In the genomic region with DNA sequence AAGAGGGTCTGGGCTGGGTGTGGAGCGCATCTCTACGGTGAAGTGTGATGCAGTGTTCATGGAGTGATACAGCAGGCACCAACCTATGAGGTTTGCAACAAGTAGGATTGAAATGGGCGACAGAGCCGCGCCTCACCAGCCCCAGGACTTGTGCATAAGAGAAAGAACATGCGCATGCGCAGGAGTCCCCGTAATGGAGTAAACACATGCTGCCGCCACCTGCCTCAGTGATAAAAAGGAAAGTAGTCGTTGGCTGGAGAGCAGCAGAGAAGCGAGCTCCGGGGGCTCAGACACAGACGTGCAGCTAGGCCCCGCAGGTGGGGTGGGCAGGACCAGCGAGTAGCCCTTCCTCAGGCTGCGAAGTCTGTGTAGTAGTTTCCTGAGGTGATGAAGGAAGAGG, we compare ENCODE assay signal across 16 mouse cellular contexts.
A peak's percentile ranks its signal among the peaks of the same experiment; 100 is the strongest.
DNase-seq lines count a peak whose midpoint lies in the region; ATAC-seq and TF ChIP-seq lines count a peak whose summit lies in the region.
"Had no signal": no experiment of that assay in that cellular context is flagged by ENCODE, and none has a peak within 500 bp of the region (broad histone marks: within the 10 kb centered on the region; RNA-seq: fewer than 3 reads in every experiment).

No protein-coding gene starts in this region.

- no peak overlapping the region for H3K27ac ChIP-seq in liver, postnatal 0 days (ENCODE audit: low read depth)
- H3K27ac ChIP-seq in layer of hippocampus, adult 2 months: no peak overlapping the region
- H3K27ac ChIP-seq in liver, embryonic 12.5 days: no peak overlapping the region
- H3K27ac ChIP-seq: midbrain, embryonic 15.5 days had no signal

- 77% methylated on average over 16 of the region's 16 CpGs for WGBS in liver, postnatal 0 days (ENCODE audit: insufficient replicate concordance)
- WGBS in liver, embryonic 12.5 days (ENCODE audit: insufficient replicate concordance): 59% methylated on average over 16 of the region's 16 CpGs

- peak; percentile 15 for DNase-seq in liver
- DNase-seq in liver, postnatal 0 days: no peak
- DNase-seq in layer of hippocampus, adult 2 months (ENCODE audit: low spot score in 2 of 2): peak; percentile 82 to 86
- DNase-seq in gastrocnemius, postnatal 25 days: no peak
- DNase-seq in gastrocnemius, postnatal 10 days: no peak
- DNase-seq: cerebellum, adult 11-12 months; kidney, adult 8-10 months; kidney, postnatal 4 days; left cerebral cortex, postnatal 4 days; lung, adult 2 months; thymus, postnatal 14 days had no signal

- no peaks in the 10 kb centered on the region for H3K36me3 ChIP-seq in erythroblast, embryonic 14.5 days (ENCODE audit: control insufficient read depth)
- no peaks in the 10 kb centered on the region for H3K36me3 ChIP-seq in liver, postnatal 0 days (replicated peaks; ENCODE audit: insufficient read depth, low read length)
- no peaks in the 10 kb centered on the region for H3K36me3 ChIP-seq in liver, embryonic 12.5 days
- H3K36me3 ChIP-seq: midbrain, embryonic 15.5 days had no signal

- no peak for ATAC-seq in erythroblast, adult 5-6 weeks (replicated peaks; ENCODE audit: low FRiP score, poor library complexity, severe bottlenecking)
- ATAC-seq in liver, postnatal 0 days: no peak
- ATAC-seq in liver, embryonic 12.5 days: 0 out of 2 replicates have a peak, but pooled peaks have one; percentile 14
- ATAC-seq: hindbrain, embryonic 16.5 days; midbrain, embryonic 15.5 days had no signal

- peaks cover 44% of the 10 kb centered on the region for H3K4me1 ChIP-seq in erythroblast, embryonic 14.5 days (ENCODE audit: control insufficient read depth)
- no peaks in the 10 kb centered on the region for H3K4me1 ChIP-seq in liver, postnatal 0 days (ENCODE audit: insufficient read depth)
- peaks cover 37% of the 10 kb centered on the region for H3K4me1 ChIP-seq in liver, embryonic 12.5 days
- H3K4me1 ChIP-seq: midbrain, embryonic 15.5 days had no signal

- H3K4me2 ChIP-seq in liver, postnatal 0 days (ENCODE audit: low read depth, low read length): no peak overlapping the region
- peak overlapping the region; percentile 34 for H3K4me2 ChIP-seq in liver, embryonic 12.5 days
- H3K4me2 ChIP-seq: midbrain, embryonic 15.5 days had no signal

- H3K9ac ChIP-seq in liver, postnatal 0 days (replicated peaks): no peak overlapping the region
- H3K9ac ChIP-seq in liver, embryonic 12.5 days: no peak overlapping the region
- H3K9ac ChIP-seq: midbrain, embryonic 15.5 days had no signal

- no peaks in the 10 kb centered on the region for H3K9me3 ChIP-seq in erythroblast, embryonic 14.5 days (ENCODE audit: control insufficient read depth, low read length)
- no peaks in the 10 kb centered on the region for H3K9me3 ChIP-seq in liver, postnatal 0 days (ENCODE audit: low read length)
- no peaks in the 10 kb centered on the region for H3K9me3 ChIP-seq in liver, embryonic 12.5 days (replicated peaks)
- H3K9me3 ChIP-seq: midbrain, embryonic 15.5 days had no signal

- H3K27me3 ChIP-seq in erythroblast, embryonic 14.5 days (ENCODE audit: control insufficient read depth): no peaks in the 10 kb centered on the region
- H3K27me3 ChIP-seq in liver, postnatal 0 days (ENCODE audit: insufficient read depth, low read length): no peaks in the 10 kb centered on the region
- no peaks in the 10 kb centered on the region for H3K27me3 ChIP-seq in liver, embryonic 12.5 days (replicated peaks)
- H3K27me3 ChIP-seq: midbrain, embryonic 15.5 days had no signal

- peak overlapping the region; percentile 44 for H3K4me3 ChIP-seq in erythroblast, embryonic 14.5 days (replicated peaks)
- H3K4me3 ChIP-seq in liver, postnatal 0 days (ENCODE audit: low read depth, low read length): no peak overlapping the region
- no peak overlapping the region for H3K4me3 ChIP-seq in layer of hippocampus, adult 2 months
- no peak overlapping the region for H3K4me3 ChIP-seq in liver, embryonic 12.5 days
- H3K4me3 ChIP-seq: midbrain, embryonic 15.5 days had no signal

- TF ChIP-seq EP300 in liver, postnatal 0 days (IDR thresholded peaks at IDR 0.05; ENCODE audit: low read depth): no peak

- no peak for TF ChIP-seq CTCF in liver, postnatal 0 days (IDR thresholded peaks at IDR 0.05; ENCODE audit: low read depth)
- TF ChIP-seq CTCF in layer of hippocampus, adult 2 months (conservative IDR thresholded peaks at IDR 0.05): no peak

Comparison
In these comparisons a context has a peak if more than half of its experiments do, and no peak if none do; other contexts are left out.
1. DNase-seq: peak in liver (single experiment) and layer of hippocampus, adult 2 months (2 of 2); none in liver, postnatal 0 days (single experiment), gastrocnemius, postnatal 25 days (single experiment) and gastrocnemius, postnatal 10 days (single experiment).